Mouse (Mus musculus) lung, postnatal 0 days (tissue): ENCODE data around the gene Vgll4. TPM values are rescaled to one million over a fixed set of nuclear protein-coding genes. Genes with fewer than 3 reads are reported as not detected.

ENCODE experiments used
- ATAC-seq: fragments of 200-750 bp; cut with Nextera tagmentation; 2 replicates; pipeline ENCODE4 v1.8.0; 2017; ENCODE audit warnings: moderate library complexity
- DNase-seq: peaks from one replicate; pipeline ENCODE4 v3.0.0-alpha.2; 2016; ENCODE audit warnings: low spot score
- H3K27ac ChIP-seq: fragments of 300-500 bp; sonication (generic); 2 replicates; pipeline ENCODE4 v1.5.1; 2014; ENCODE audit warnings: antibody characterized with exemption, mild to moderate bottlenecking, low read length, mixed read lengths
- H3K27me3 ChIP-seq: fragments of 300-500 bp; sonication (generic); replicated peaks from 2 replicates; pipeline ENCODE4 v1.6.1; 2014; ENCODE audit warnings: low read length, mixed read lengths; ENCODE audit not compliant: insufficient read depth
- H3K36me3 ChIP-seq: fragments of 300-500 bp; sonication (generic); 2 replicates; pipeline ENCODE4 v1.6.1; 2014; ENCODE audit warnings: low read length, mixed read lengths; ENCODE audit not compliant: insufficient read depth
- H3K4me1 ChIP-seq: fragments of 300-500 bp; sonication (generic); 2 replicates; pipeline ENCODE4 v1.6.1; 2014; ENCODE audit warnings: antibody characterized with exemption, low read depth, low read length, mixed read lengths; ENCODE audit not compliant: insufficient read depth
- H3K4me2 ChIP-seq: fragments of 300-500 bp; sonication (generic); replicated peaks from 2 replicates; pipeline ENCODE4 v1.6.1; 2014; ENCODE audit warnings: low read depth, mild to moderate bottlenecking, low read length, moderate library complexity, mixed read lengths
- H3K4me3 ChIP-seq: fragments of 300-500 bp; sonication (generic); 2 replicates; pipeline ENCODE4 v1.5.1; 2014; ENCODE audit warnings: low read depth, low read length
- H3K9ac ChIP-seq: fragments of 300-500 bp; sonication (generic); replicated peaks from 2 replicates; pipeline ENCODE4 v1.6.1; 2014; ENCODE audit warnings: low read depth, mild to moderate bottlenecking
- H3K9me3 ChIP-seq: fragments of 300-500 bp; sonication (generic); 2 replicates; pipeline ENCODE4 v1.6.1; 2016; ENCODE audit warnings: low read length, mixed read lengths
- CTCF ChIP-seq: IDR thresholded peaks from 2 replicates; pipeline ENCODE4 v1.5.1; 2016; ENCODE audit warnings: antibody characterized with exemption, mild to moderate bottlenecking
- EP300 ChIP-seq: IDR thresholded peaks from 2 replicates; pipeline ENCODE4 v1.6.1; 2016; ENCODE audit warnings: antibody characterized with exemption, mild to moderate bottlenecking, control low read depth
- WGBS: fragments of 180-500 bp; shearing (Covaris S2); extraction: QIAGEN DNeasy Blood & Tissue Kit; methylation state at CpG from one replicate; pipeline ENCODE4 v1.1.7; 2014; 5-methylcytosine and 5-hydroxymethylcytosine counted together
- polyA plus RNA-seq: library from polyadenylated mRNA; unstranded; fragments of >200 nt; fragmentation: Nextera tagmentation; extraction: Ambion mirVana; gene quantifications from 2 replicates; pipeline ENCODE4 v1.2.1, GENCODE M21; 2015

Gene Vgll4
- polyA plus RNA-seq, 1 experiment from 2014 or later = 104 TPM

- TF ChIP-seq CTCF (no peak), EP300 (no peak)
- Histone ChIP-seq H3K4me2 (no peak overlapping the region), H3K4me1 (peaks cover 17% of the 10 kb centered on the region), H3K27me3 (no peaks in the 10 kb centered on the region), H3K27ac (peak overlapping the region; percentile 85), H3K4me3 (no peak overlapping the region), H3K9ac (no peak overlapping the region), H3K9me3 (no peaks in the 10 kb centered on the region), H3K36me3 (peaks cover 14% of the 10 kb centered on the region)
- ATAC-seq = peak; percentile 68
- WGBS = 40% methylated on average over 3 of the region's 3 CpGs
- DNase-seq = peak; percentile 55
Measured at GRCm38 (mm10) chr6:114866078-114866477, 103.7 kb downstream of the Vgll4 start.

- TF ChIP-seq CTCF (no peak), EP300 (no peak)
- no peak for DNase-seq
- no peak for ATAC-seq
- WGBS = 75% methylated on average over 8 of the region's 8 CpGs
- no peak overlapping the region for H3K27ac ChIP-seq
- peaks cover 19% of the 10 kb centered on the region for H3K4me1 ChIP-seq
- H3K4me2 ChIP-seq = no peak overlapping the region
- H3K27me3 ChIP-seq = no peaks in the 10 kb centered on the region
- H3K4me3 ChIP-seq = no peak overlapping the region
- peaks cover 21% of the 10 kb centered on the region for H3K36me3 ChIP-seq
- no peak overlapping the region for H3K9ac ChIP-seq
- H3K9me3 ChIP-seq = no peaks in the 10 kb centered on the region
Measured at GRCm38 (mm10) chr6:114864421-114864820, 105.4 kb downstream of the Vgll4 start.

DNA sequence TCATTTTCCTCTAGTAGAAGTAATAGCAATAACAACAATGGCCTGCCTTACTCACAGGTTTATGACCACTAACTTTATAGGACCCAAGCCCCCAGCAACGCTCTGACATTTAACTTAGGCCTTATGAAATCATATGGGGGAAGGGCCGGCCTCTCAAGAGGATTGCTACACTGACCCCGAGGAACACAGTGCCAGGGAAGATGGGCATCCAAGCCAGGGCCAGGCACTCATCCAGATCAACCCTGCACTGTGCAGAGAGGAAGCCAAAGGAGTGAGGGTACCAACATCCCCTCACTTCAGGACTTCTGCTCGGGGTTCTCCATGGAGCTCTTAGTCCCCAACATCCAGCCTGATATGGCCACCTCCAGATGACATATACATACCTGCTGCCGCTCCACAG lies 106.3 kb downstream of the Vgll4 start:
- Histone ChIP-seq H3K9me3 (no peaks in the 10 kb centered on the region), H3K27ac (0 out of 2 replicates have a peak overlapping the region, but pooled peaks have one; percentile 9), H3K4me2 (no peak overlapping the region), H3K36me3 (peaks cover 23% of the 10 kb centered on the region), H3K27me3 (no peaks in the 10 kb centered on the region), H3K9ac (no peak overlapping the region), H3K4me1 (peaks cover 21% of the 10 kb centered on the region), H3K4me3 (no peak overlapping the region)
- WGBS = 67% methylated on average over 5 of the region's 5 CpGs
- ATAC-seq (no peak), DNase-seq (no peak)
- TF ChIP-seq EP300 = no peak
- TF ChIP-seq CTCF = no peak

DNA sequence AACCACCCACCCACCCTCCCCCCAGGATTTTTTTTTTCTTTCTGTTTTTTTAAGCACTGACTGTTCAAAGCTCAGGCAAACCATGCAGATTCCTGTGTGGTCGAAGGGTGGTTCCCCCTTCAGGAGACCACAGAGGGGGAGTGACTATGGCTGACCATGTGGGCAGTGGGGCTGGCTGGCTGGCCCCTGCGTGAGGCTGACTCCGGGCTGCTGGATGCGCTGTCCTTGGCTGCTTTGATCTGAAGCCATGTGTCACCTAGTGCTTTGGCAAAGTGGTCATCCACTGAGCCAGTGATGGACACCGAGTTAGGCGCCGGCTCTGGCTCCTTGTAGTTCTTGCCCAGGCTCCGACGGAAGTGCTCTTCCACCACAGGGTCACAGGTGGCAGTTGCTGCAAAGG lies 107.7 kb downstream of the Vgll4 start:
- H3K27ac ChIP-seq = peak overlapping the region; percentile 51; the same call in 1 of the 2 replicates
- 56% methylated on average over 9 of the region's 9 CpGs for WGBS
- peaks cover 23% of the 10 kb centered on the region for H3K36me3 ChIP-seq
- DNase-seq (no peak), ATAC-seq (no peak)
- H3K9ac ChIP-seq = no peak overlapping the region
- H3K27me3 ChIP-seq = no peaks in the 10 kb centered on the region
- peaks cover 28% of the 10 kb centered on the region for H3K4me1 ChIP-seq
- H3K9me3 ChIP-seq = no peaks in the 10 kb centered on the region
- no peak for TF ChIP-seq EP300
- no peak for TF ChIP-seq CTCF
- H3K4me3 ChIP-seq = no peak overlapping the region
- H3K4me2 ChIP-seq = no peak overlapping the region

GRCm38 (mm10) chr6:114861591-114861990 lies 108.2 kb downstream of the Vgll4 start:
- no peak overlapping the region for H3K4me3 ChIP-seq
- DNase-seq (no peak), ATAC-seq (no peak)
- H3K4me2 ChIP-seq = no peak overlapping the region
- no peak overlapping the region for H3K9ac ChIP-seq
- H3K4me1 ChIP-seq = peaks cover 28% of the 10 kb centered on the region
- no peaks in the 10 kb centered on the region for H3K27me3 ChIP-seq
- peak overlapping the region; percentile 51; the same call in 1 of the 2 replicates for H3K27ac ChIP-seq
- WGBS = 76% methylated on average over 9 of the region's 9 CpGs
- peaks cover 23% of the 10 kb centered on the region for H3K36me3 ChIP-seq
- TF ChIP-seq CTCF = no peak
- TF ChIP-seq EP300 = no peak
- no peaks in the 10 kb centered on the region for H3K9me3 ChIP-seq

DNA sequence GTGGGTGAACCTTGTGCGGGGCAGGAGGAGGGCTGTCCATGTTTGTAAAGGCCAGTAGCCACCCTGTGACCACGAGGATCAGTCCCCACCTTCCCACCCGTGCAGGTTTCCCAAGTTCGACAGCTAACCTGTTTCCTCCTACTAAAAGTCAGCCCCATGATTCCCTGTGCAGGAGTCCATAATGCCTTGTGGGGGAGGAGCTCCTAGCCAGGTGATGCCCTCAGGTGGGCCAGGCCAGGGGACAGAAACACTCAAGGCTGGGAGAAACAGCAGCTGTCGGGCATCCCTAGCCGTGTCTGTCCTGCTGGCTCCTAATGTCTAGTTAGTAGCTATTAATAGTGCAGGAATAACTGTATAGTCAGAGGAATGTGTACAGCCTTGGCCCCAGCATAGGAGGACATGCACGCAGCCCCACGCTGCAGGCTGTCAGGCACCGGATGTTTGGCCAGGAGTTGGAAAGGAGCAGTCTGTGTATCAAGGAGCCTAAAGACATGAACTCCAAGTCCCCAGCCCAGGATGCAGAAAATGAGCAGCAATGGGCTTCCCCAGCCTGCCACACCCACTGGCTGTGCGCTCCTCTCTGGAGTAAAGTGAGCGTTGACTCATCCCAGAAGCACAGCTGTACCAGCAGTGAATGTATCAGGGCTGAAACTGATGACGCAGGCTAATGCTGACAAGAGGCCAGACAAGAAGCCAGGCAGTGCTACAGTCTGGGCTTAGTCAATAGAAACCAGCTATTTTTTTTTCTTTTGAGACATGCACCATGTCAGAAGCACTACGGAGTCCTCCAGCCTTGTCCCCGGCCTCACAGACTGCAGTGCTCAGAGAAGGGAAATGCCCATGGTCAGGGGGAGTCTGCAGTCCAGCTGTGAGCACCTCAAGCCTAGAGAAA lies 108.9 kb downstream of the Vgll4 start:
- Histone ChIP-seq H3K4me3 (no peak overlapping the region), H3K4me2 (no peak overlapping the region), H3K36me3 (peaks cover 23% of the 10 kb centered on the region), H3K27ac (peak overlapping the region; percentile 51; the same call in 1 of the 2 replicates), H3K9ac (no peak overlapping the region), H3K4me1 (peaks cover 28% of the 10 kb centered on the region), H3K27me3 (no peaks in the 10 kb centered on the region), H3K9me3 (no peaks in the 10 kb centered on the region)
- WGBS = 47% methylated on average over 14 of the region's 14 CpGs
- DNase-seq (peak; percentile 94), ATAC-seq (peak; percentile 84)
- no peak for TF ChIP-seq CTCF
- TF ChIP-seq EP300 = peak; percentile 70
